In the genomic region with DNA sequence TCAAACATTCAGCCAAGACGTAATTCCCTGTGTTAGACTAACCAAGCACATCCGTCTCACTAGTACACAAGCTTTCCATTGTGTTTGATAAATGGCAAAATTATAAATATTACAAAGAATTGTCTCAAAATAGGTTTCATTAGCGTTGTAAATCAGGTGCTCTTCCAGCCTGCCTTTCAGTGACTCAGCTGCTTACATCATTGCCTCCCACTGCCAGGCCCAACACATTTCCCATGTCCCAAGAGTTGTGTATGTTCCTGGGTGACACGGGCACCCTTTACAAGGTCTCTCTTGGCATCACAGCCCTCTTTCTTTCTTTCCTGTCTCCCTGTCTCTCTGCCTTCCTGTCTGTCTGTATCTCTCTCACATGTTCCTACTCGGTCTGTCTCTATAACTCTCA, we compare ENCODE assay signal across 9 mouse cellular contexts.
"Had no signal": no experiment of that assay in that cellular context is flagged by ENCODE, and none has a peak within 500 bp of the region (broad histone marks: within the 10 kb centered on the region; RNA-seq: fewer than 3 reads in every experiment).

No protein-coding gene starts in this region.

- DNase-seq: kidney, adult 2 months; kidney, postnatal 14 days; lung, embryonic 14.5 days; lung, postnatal 10 days; lung, postnatal 4 days; midbrain, embryonic 14.5 days; spleen, adult 18-20 months; thymus, adult 18-20 months; thymus, postnatal 14 days had no signal
